Mouse (Mus musculus): ENCODE results near the gene Sun1.

Gene Sun1

DNA sequence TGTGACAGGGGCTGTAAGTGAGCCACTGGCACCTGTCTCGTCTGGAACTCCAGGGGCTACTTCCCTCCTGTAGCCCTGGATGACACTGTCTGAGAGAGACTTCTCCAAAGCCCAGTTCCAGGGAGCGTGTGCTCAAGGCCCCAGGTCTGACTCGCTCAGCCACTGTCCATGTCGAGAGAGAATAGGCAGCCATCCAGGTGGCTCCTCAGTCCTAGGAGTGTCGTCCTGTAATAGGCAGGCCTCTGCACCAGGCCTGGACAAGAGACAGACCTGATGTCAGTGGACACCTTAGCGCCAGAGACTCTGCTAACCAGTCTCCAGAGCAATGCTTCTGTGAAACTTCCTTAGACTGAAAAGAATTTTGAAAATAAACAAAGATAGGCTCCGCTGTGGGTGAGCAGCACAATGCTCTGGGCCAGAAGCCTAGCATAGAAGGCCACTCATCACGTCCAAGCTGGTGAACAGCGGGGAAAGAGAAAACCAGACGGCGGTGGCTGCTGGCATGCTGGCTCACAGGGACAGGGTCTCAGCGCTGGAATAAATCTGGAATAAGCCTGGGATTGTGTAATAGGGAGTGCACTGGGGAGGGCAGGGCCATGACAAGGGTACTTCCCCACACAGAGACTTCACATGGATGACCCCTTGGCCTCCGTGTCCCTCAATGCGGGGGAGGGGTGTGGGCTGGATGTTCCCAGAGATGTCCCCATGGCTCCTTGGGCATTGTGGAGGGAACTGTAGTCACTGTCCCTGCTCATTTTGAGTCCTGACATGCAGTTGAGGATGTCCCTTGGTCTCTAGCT, 85.9 kb downstream of the Sun1 start:
- DNase-seq (ENCODE audit: low read depth) = no peak

DNA sequence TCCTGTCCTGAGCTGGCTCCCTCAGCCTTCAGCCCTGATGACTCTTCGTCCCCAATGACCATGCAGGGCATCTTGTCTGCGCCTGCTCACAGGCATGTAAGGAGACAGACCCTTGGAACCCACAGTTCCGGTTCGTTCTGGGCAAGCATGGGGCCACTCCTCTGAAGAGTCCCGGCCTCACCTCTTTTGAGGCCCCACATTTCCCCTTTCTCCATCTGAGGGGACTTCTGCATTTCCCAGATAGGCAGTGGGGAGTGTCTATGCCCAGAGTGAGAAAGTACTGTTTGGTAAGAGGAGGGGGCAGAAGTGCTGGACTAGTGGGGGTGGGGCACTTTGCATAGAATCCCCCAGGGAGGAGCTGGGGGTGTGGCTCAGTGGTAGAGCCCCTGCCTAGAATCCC, 86.7 kb downstream of the Sun1 start:
- DNase-seq (ENCODE audit: low read depth) = no peak

DNA sequence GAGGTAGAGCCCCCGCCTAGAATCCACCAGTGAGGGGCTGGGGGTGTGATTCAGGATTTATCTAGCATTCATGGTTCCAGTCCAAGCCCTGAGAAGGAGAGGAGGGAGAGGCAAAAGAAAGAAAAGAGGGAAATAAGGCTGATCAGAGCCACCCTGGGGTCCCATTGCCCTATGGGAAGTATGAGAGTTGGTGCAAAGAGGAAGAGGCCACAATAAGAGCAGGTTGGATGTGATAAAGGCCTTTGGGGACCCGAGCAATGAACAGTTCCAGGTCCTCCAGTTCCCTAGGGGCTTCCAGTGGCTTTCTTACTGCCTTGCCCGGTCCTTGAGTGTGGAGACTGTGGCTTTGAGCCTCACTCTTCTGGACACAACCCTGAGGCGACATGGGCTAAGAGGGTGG, 87.3 kb downstream of the Sun1 start:
- no peak for DNase-seq (ENCODE audit: low read depth)

DNA sequence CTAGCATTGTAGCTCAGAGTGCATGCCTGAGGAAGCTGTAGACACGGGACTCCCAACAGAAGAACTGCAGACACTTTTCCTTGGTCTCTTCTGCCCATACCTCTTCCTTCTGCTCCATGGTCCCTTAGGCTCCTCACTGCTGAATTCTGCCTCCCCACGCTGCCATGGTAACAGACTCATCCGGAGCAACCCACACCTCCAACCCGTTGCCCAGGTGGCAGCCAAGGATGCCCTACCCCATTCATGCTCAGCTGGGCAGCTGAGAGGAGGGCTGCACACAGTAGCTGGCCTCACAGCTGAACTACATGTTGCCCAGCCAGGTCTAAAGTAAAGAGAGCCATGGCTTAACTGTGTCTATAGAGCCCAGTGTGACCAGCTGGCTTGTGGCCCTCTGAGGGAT, 88.2 kb downstream of the Sun1 start:
- DNase-seq (ENCODE audit: low read depth) = no peak

DNA sequence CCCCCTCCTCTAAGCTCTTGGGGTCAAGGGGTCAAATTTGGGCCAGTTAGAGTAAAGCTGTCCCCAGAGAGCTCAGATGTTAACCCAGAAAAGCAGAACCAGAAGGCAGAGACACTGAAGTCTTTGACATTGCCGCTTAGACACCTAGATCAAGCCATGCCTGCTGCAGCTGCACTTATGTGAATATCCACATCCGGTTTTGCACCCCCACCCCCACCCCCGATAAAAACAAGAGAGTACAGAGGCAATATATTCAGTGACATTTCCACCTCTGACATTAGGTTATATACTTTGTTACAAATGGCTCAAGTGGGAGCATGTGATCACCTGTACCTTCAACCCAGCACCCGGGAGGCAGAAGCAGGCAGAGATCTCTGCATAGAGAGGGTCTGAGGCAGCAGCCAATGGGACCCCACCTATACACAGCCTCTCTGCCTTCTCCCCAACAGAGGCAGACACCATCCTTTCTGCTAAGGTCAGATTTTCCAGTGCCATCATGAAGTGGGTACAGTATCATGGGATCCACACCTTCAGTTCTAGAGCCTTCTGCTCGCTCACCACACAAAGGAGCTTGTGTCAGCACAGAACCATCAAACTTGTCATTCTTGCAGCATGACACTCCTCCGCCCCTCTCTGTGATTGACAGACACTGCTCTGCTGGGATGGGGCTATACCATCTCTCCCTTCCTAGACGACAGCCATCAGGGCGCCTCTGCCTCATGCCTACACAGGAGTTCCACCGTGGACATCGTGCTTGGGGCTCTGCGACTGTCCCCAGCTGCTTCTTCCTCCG, 90.2 kb downstream of the Sun1 start:
- DNase-seq (ENCODE audit: low read depth) = no peak

DNA sequence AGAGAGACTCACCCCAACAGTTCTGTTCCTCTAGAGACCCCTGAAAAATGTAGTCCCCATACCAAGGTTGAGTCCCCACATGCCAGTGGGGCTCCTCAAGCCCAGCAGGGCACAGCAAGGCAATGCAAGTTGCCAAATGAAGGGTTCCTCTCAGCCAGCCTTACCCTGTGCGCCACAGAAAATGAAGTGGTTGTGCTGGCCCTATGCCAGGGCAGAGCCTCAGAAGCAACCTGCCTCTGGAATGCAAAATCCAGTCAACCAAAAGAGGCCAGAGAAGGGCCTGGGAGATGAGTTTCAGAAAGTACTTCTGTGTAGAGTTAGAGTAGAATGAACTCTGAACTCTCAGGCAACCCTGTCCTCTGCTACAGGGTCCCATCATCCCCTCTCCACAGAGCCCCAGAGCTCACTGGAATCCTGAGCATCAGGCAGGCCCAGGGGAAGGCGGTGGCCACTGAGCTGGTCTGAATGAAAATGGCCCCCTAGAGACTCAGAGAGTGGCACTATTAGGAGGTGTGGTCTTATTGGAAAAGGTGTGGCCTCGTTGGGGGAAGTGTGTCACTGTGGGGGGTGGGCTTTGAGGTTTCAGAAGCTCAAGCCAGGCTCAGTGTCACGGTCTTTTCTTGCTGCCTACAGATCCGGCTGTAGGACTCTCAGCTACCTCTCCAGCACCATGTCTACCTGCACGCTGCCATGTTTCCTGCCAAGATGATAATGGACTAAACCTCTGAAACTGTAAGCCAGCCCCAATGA, 91.5 kb downstream of the Sun1 start:
- DNase-seq (ENCODE audit: low read depth) = peak; percentile 38

DNA sequence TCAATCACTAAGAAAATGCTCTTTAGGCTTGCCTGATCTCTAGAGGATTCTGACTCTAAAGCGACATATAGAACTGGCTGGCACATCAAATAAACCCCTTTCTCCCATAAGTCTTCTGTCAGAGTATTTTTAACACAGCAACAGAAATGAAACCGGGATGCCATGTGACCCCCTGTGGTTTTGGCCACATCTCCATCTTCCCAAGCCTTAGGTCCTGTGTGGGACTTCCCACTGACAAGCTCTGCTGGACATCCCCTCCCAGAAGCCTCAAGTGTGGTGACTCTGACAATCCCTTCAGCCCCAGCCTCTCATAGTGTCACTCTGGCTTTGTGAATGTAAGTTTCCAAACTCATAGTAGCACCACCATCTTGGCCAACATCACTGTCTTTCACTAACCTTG, 93.7 kb downstream of the Sun1 start:
- no peak for DNase-seq (ENCODE audit: low read depth)

DNA sequence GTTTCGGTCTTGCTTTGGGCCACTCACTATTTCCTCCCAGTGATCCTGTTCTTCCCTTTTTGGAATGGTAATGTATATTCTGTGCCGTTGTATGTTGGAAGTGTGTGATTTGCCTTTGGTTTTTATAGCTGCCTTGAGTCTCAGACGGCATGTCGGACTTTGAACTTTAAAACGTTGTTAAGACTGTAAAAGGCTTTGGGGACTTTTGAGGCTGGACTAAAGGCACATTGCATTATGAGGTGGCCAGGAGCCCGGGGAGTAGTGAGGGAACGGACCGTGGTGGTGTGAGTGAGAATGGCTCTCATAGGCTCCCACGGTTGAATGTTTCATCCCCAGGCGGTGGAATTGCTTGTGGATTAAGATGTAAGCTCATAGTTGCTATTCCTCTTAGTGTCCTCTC, 96.7 kb downstream of the Sun1 start:
- no peak for DNase-seq (ENCODE audit: low read depth)

DNA sequence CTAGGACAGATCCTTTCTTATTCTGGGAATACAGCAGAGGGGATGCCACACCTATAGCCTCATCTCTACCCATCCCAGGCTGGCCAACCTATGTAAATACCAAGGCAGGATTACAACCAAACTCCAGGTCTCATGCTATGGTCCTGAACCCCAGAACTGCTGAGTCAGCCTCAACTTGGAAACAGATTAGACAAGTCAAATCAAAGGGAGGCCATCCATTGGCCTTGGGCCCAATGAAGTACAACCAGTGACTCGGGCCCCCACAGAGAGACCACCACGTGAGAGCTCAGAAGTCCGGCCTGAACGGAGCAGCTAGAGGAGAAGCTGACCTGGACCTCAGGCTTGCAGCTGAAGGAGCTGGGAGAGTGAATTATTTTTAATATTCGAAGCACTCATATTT, 97.3 kb downstream of the Sun1 start:
- DNase-seq (ENCODE audit: low read depth) = no peak
